Mouse (Mus musculus): ENCODE results near the gene Rpl36a-ps1.
"Not testable (repeated sequence)": the region's sequence is repeated elsewhere in the genome, so short reads cannot be mapped to it uniquely, and the experiment has no call there.

Rpl36a-ps1 gene

DNA sequence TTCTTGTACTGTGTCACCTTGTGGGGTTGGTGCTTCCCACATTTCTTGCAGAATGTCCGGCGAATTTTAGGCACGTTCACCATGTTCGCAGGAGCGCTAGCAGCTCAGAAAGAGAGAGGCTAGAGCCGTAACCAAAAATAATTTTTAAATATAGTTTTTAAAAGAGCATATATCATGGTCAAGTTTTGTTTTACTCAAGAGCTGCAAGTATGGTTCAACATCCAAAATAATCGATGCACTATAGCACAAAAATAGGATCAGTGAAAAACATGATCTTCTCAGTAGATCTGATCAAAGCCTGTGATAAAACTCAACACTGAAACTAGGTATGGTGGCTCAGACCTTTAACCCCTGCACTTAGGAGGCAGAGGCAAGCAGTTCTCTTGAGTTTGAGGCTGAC is at the start of gene Rpl36a-ps1:
TSS of gene Rpl36a-ps1 (minus strand) at position 101 of the 400 bp plus-strand sequence.
- no peak for DNase-seq (ENCODE audit: low spot score)

- no peak for DNase-seq (ENCODE audit: low spot score)
Measured at GRCm38 (mm10) chr14:99043499-99043898, 49.4 kb upstream of the Rpl36a-ps1 start.

DNA sequence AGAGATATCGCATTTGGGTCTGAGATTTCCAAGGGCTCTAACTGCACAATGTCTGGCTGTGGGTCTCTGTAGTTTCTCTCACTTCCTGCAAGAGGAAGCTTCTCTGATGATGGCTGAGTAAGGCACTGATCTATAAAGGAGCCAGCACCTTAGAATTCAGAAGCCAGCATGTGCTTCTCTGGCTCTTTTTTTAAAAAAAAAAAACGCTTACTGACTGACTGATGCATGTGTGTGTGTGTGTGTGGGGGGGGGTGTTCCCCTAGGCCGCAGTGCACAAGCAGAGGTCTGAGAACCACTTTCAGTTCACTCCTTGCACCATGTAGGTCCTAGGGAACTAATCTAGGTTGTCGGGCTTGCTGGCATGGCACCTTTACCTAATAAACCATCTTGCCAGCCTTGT is 47.3 kb upstream of the Rpl36a-ps1 start:
- DNase-seq (ENCODE audit: low spot score) = no peak

DNA sequence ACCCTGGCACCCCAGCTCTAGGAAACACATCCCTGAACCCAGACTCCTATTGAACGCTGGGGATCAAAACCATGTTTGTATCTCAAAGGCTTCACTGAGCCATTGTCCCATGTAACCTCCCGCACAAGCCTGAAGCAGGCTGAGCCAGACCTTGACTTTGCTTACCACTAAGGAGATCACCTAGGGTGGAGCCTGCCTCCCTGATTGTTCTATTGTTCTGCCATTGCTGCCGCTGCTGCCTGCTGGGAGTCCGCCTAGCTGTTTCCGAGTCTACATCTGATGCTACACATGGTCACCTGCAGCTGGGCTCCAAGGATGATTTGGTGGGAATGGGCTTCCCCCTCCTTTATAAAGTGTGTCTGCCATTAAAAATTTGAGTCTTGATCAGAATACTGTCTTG is 45.2 kb upstream of the Rpl36a-ps1 start:
- DNase-seq (ENCODE audit: low spot score) = not testable (repeated sequence)

GRCm38 (mm10) chr14:99037703-99038102 is 43.6 kb upstream of the Rpl36a-ps1 start:
- no peak for DNase-seq (ENCODE audit: low spot score)

GRCm38 (mm10) chr14:99036039-99036438 is 41.9 kb upstream of the Rpl36a-ps1 start:
- no peak for DNase-seq (ENCODE audit: low spot score)

DNA sequence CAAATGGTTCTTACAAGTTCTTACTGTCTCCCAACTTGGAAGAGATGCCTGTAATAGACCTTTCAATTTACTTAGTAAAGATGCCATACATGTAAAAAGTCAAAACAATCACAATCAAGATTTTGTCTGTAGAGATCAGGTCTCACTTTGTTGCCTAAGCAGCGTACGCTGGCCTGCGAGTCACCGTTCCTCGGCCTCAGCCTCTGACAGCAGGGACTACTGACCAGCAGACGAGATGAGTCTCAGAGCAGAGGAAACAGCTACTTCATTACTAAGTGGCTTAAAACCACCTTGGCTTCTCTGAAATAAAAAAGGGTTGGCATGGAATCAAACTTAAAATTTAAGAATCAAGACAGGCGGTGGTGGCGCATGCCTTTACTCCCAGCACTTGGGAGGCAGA is 40.7 kb upstream of the Rpl36a-ps1 start:
- DNase-seq (ENCODE audit: low spot score) = not testable (repeated sequence)

GRCm38 (mm10) chr14:99032596-99032995 is 38.5 kb upstream of the Rpl36a-ps1 start:
- DNase-seq (ENCODE audit: low spot score) = no peak

DNA sequence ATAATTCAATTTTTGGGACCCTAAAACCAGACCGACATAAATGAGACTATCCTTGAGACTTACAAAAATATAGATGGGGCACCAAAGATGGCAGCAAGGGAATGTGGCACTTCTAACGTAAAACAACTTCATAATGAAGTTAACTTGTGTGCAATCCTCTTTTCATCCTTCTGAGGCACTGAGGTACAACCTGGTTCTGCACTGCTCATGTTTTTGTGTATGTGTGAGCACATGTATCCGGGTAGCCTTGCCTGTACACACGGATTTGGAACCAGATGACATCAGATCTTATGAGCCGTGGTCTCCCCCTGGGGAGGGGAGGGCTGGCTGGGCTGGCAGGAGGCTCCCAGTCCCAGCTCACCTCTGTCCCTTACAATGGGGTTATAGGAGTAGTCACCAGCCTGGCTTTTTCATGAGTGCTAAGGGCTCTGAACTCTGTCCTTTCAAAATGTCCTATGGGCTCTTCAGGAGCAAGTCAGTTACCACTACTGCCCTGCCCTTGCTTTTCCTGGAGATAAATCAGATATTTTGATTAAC is 37.3 kb upstream of the Rpl36a-ps1 start:
- DNase-seq (ENCODE audit: low spot score) = no peak

DNA sequence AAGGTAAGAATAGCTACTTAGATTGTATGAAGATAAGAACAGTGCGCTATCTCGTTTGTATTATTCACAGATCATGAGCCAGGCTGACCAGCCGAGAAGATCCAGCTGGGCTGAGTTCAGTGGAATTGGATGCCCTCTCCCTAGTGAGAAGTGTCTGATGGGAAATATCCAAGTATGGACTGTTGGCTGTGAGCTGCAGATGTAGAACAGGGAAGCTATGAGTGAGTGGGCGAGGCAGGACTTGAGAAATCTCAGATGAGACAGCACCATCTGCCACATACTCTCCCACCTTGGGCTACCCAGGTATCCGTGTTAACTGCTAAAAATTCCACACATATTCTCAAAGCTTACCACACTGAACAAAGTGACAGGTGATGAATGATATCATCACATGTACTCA is 35.9 kb upstream of the Rpl36a-ps1 start:
- DNase-seq (ENCODE audit: low spot score) = no peak

DNA sequence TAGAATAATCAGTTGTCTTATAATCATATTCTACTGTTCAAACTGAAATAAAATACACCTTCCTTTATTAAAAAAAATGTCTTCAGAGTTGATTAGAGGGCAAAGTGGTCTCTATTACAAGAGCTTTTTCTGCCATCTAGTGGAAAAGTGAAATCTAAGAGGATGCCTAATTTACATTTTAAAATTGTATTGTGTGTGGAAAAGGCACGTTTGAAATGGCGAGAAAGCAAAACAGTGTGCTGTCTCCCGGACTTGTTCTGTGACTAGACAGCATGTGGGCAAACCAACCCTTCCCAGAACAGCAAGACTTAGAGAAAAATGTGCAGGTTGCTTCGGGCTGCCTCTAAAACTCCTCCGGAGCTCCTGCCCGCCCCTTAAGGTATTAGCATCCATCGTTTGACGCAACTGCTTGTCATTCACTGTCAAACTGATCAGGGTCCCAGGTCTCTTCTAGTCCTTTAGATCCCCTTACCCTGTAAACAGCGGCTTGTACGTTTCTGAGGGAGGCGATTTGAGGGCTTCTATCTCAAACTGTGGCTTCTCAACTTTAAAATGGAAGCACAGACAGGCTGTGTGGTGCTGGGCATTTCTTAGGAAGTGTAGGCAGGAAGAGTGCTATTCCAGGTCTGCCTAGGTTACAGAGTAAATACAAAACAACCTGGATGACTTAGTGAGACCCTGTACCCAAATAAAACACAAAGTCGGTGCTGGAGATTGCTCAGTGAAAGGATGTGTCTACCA is 28.4 kb upstream of the Rpl36a-ps1 start:
- no peak for DNase-seq (ENCODE audit: low spot score)

GRCm38 (mm10) chr14:99019136-99019808 is 25.2 kb upstream of the Rpl36a-ps1 start:
- no peak for DNase-seq (ENCODE audit: low spot score)

DNA sequence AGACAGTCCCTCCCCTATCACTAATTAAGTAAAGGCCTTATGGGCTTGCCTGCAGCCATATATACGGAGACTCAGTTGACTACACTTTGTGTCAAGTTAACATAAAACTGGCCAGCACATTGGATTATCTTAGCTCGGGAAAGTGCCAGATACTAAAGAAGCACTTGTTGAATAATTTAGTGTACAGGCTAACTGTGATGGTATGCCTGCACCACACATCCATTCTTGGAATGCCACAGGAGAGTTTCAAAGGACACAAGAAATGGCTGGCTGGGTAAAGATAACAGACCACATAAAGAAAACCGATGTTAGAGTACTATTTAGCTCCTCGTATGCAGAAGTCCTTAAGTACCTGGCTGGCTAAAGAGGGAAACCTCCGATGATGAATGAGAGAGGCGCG is 24.6 kb upstream of the Rpl36a-ps1 start:
- DNase-seq (ENCODE audit: low spot score) = no peak

DNA sequence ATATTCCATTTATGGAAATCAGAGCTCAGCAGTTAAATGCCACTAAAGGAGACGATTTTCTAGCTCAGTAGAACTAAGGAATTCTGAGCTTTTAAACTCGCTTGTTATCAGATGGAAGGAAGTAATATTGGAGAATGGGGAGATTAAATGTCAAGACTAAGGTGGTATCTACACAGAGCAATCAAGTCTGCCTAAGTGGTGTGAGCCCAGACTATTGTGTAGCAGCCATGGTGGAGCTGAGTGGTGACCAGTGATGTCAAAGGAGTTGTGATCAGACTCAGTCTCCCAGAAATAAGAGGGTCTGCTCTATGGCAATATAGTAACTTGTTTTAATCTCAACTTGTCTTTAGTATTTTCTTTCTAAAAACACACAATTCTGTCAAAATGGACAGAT is 16.8 kb upstream of the Rpl36a-ps1 start:
- DNase-seq (ENCODE audit: low spot score) = no peak

DNA sequence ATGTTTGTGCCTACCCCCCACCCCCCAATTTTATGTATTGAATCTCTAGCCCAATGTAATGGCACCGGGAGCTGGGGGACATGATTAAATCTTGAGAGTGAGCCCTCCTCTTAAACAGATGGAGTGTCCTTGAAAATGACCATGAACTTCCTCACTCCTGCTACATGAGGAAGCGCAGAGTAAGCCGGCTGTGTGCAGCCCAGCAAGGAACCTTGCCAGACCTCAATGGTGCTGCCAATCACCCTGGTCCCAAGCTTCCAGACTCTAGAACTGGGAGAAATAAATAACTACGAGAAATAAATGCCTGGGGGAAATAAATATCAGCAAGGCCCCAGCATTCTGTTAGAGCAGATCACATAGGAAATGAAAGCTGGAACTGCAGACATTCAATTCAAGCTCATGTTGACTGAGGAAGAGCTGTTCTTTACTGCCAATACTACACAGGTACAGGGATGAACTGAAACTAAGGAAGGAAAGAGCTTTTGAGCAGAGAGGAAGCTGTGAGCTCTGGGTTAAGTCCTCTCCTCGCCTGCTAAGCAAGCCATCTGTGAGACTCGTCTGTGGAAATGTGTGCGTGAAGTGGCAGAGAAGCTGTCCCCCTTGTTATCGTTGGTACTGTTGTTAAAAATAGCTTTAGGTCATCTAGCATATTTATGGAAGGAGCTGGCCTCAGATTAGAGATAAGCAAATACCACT is 16.3 kb upstream of the Rpl36a-ps1 start:
- no peak for DNase-seq (ENCODE audit: low spot score)

DNA sequence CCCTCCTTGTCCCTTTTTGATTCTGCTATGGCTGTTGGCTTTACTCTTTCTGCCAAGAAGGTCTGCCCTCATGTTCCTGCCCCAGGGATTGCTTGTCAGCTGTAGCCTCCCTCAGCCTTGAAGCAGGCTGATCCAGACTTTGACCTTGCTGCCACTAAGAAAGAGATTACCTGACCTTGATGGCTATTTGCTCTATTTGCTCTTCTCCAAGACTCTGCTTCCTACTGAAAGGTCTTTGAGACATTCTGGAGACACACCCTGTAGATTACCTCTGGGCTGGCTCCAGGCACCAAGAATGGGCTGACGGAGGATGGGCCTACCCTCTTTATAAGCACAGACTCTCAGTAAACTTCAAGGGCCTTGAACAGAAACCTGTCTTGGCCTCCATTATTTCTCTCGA is 1.6 kb downstream of the Rpl36a-ps1 start:
- no peak for DNase-seq (ENCODE audit: low spot score)

GRCm38 (mm10) chr14:98990636-98991035 is 3.5 kb downstream of the Rpl36a-ps1 start:
- DNase-seq (ENCODE audit: low spot score) = no peak

DNA sequence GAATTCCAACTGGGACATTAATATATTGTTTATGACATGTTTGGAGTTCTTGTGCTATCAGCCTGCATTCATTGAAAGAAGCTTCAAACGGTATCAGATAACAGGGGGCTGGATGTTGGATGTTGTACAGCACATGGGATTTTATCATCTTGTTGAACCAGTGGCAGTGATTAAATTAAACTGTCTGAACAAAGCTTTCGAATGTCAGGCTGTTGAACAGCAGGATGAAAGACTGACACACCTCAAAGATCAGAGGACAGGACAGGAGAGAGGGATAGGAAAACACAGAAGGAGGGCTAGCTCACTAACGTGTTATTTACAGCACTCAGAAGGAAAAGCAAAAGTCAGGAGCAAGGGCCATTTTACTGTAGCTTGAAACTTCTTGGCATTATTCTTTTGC is 4.3 kb downstream of the Rpl36a-ps1 start:
- no peak for DNase-seq (ENCODE audit: low spot score)

- DNase-seq (ENCODE audit: low spot score) = no peak
Measured at GRCm38 (mm10) chr14:98971921-98972320, 22.2 kb downstream of the Rpl36a-ps1 start.

GRCm38 (mm10) chr14:98958978-98959658 is 35.0 kb downstream of the Rpl36a-ps1 start:
- no peak for DNase-seq (ENCODE audit: low spot score)

DNA sequence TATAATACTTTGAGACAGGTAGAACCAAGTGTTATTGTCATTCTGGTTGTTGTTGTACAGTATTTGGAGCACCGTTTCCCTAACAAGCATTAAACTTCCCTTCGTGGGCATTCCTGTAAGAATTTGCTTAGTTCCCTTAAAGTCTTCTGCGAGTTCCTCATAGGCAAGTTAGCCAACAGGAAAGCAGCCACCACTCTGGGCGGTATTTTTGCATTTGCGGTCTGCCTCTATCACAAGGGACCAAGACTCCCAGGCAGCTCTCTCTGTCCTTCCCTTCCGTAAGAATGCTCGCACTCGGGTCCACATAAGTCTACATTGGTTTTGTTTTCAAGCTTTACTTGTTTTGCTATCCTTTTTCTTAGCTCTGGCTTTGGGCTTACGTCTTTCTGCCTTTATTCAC is 37.3 kb downstream of the Rpl36a-ps1 start:
- no peak for DNase-seq (ENCODE audit: low spot score)

GRCm38 (mm10) chr14:98952441-98952840 is 41.7 kb downstream of the Rpl36a-ps1 start:
- no peak for DNase-seq (ENCODE audit: low spot score)

All from urinary bladder, postnatal 14 days (tissue).